Mouse (Mus musculus) intestine, embryonic 16.5 days (tissue): ENCODE results near the gene Fbn1. TPM values are rescaled to one million over a fixed set of nuclear protein-coding genes. Genes with fewer than 3 reads are reported as not detected.

Experiments used
- ATAC-seq: fragments of 200-750 bp; cut with Nextera tagmentation; 2 replicates; pipeline ENCODE4 v1.8.0; 2017; ENCODE audit warnings: moderate TSS enrichment, moderate library complexity
- H3K27ac ChIP-seq: fragments of 300-500 bp; sonication (generic); 2 replicates; pipeline ENCODE4 v1.5.1; 2014; ENCODE audit warnings: mild to moderate bottlenecking, low read length
- H3K27me3 ChIP-seq: fragments of 300-500 bp; sonication (generic); replicated peaks from 2 replicates; pipeline ENCODE4 v1.6.1; 2014; ENCODE audit warnings: low read length, control low read depth, mixed read lengths; ENCODE audit not compliant: control insufficient read depth, insufficient read depth
- H3K36me3 ChIP-seq: fragments of 300-500 bp; sonication (generic); 2 replicates; pipeline ENCODE4 v1.6.1; 2014; ENCODE audit warnings: low read length, control low read depth; ENCODE audit not compliant: control insufficient read depth, insufficient read depth
- H3K4me1 ChIP-seq: fragments of 300-500 bp; sonication (generic); 2 replicates; pipeline ENCODE4 v1.6.1; 2014; ENCODE audit warnings: low read length, control low read depth, mixed read lengths; ENCODE audit not compliant: control insufficient read depth, insufficient read depth
- H3K4me2 ChIP-seq: fragments of 300-500 bp; sonication (generic); 2 replicates; pipeline ENCODE4 v1.6.1; 2014; ENCODE audit warnings: low read depth, low read length, control low read depth
- H3K4me3 ChIP-seq: fragments of 300-500 bp; sonication (generic); 2 replicates; pipeline ENCODE4 v1.5.1; 2014; ENCODE audit warnings: mild to moderate bottlenecking, low read length
- H3K9ac ChIP-seq: fragments of 300-500 bp; sonication (generic); 2 replicates; pipeline ENCODE4 v1.6.1; 2014; ENCODE audit warnings: low read depth, low read length
- H3K9me3 ChIP-seq: fragments of 300-500 bp; sonication (generic); 2 replicates; pipeline ENCODE4 v1.6.1; 2016; ENCODE audit warnings: low read length, control low read depth; ENCODE audit not compliant: control insufficient read depth
- WGBS: fragments of 180-500 bp; shearing (Covaris S2); extraction: QIAGEN DNeasy Blood & Tissue Kit; methylation state at CpG from one replicate; pipeline ENCODE4 v1.1.7; 2014; 5-methylcytosine and 5-hydroxymethylcytosine counted together
- polyA plus RNA-seq: library from polyadenylated mRNA; unstranded; fragments of >200 nt; fragmentation: Nextera tagmentation; extraction: Ambion mirVana; gene quantifications from 2 replicates; pipeline ENCODE4 v1.2.1, GENCODE M21; 2015

Fbn1 gene
- polyA plus RNA-seq, 1 experiment from 2014 or later, result 12.6 TPM

DNA sequence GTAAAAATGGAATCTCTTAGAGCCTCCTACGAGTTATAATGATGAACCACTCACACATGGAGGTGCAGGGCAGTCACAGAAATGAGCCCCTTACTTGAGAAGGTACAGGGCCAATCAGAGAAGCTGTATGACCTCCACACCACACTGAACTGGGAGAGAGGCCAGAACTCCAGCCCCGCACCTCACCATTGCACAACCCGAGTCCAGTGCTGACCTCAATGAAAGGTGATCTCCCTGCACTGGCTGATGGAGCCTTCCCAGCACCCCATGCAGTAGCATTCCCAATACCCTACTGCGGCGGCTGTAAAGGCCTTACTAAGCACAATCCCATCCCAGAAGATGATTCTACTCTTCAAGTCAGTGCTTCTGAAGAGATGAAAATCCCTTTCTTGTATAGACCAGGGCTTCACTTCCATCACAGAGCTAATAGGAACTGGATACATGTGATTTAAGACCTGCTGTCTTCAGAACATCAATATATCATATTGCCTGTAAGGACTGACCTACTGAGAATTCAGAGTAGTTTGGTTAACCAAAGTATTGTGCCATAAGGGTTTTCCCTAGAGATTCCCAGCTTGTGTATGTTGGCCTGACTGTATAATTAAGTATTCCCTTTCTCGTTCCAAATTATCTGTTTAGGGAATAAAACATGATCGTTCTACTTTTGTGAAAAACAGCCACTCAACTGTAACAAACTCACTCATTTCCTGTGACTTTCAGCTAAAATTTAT lies 182.5 kb downstream of the Fbn1 start:
- Histone ChIP-seq H3K9ac (no peak overlapping the region), H3K27ac (no peak overlapping the region), H3K27me3 (no peaks in the 10 kb centered on the region), H3K4me1 (no peaks in the 10 kb centered on the region), H3K4me3 (no peak overlapping the region), H3K9me3 (no peaks in the 10 kb centered on the region), H3K36me3 (no peaks in the 10 kb centered on the region), H3K4me2 (no peak overlapping the region)
- no peak for ATAC-seq
- 69% methylated on average over 7 of the region's 7 CpGs for WGBS

DNA sequence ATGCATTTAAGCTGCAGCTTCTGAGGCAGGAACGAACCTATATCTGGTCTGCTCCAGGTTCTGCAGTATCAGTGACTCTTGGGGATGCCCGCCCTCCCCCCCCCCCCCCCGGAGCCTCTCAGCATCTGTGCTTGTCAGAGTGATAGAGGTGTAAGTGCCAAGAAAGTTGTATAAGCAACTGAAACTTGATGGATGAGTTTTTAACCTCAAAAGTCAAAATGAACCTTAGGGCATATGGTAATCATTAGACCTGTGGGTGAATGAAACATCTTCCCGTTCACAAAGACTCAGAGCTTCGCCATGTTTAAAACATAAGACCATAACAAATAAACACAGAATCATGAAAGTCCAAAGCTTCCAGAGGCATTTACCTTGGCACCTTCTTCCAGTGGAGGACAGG lies 183.3 kb downstream of the Fbn1 start:
- 61% methylated on average over 5 of the region's 5 CpGs for WGBS

DNA sequence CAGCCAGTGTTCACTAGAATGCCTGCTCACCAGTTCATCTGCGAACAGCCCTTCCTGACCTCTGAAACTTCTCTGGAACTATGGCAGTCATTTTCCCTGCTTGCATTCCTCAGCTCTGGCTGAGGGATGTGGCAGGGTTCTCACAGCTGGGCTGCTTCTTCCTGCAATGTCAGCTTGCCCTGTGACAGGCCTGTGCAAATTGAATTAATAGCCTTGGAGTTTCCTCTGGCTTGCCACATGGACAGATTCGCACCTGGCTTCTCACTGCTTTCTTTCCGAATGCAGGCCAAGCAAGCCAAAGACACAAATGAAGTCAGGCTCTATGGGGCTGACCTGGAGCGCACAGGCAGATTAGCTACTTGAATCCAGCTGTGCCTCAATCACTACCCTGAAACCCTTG lies 184.4 kb downstream of the Fbn1 start:
- no peaks in the 10 kb centered on the region for H3K4me1 ChIP-seq
- no peak for ATAC-seq
- no peaks in the 10 kb centered on the region for H3K9me3 ChIP-seq

More for the DNA sequence above, 183.3 kb downstream of the Fbn1 start:
- H3K36me3 ChIP-seq, result no peaks in the 10 kb centered on the region
- no peak overlapping the region for H3K4me3 ChIP-seq
- H3K4me2 ChIP-seq, result no peak overlapping the region
- H3K27me3 ChIP-seq, result no peaks in the 10 kb centered on the region
- ATAC-seq, result no peak
- H3K9ac ChIP-seq, result no peak overlapping the region
- H3K9me3 ChIP-seq, result no peaks in the 10 kb centered on the region
- no peaks in the 10 kb centered on the region for H3K4me1 ChIP-seq
- H3K27ac ChIP-seq, result no peak overlapping the region

DNA sequence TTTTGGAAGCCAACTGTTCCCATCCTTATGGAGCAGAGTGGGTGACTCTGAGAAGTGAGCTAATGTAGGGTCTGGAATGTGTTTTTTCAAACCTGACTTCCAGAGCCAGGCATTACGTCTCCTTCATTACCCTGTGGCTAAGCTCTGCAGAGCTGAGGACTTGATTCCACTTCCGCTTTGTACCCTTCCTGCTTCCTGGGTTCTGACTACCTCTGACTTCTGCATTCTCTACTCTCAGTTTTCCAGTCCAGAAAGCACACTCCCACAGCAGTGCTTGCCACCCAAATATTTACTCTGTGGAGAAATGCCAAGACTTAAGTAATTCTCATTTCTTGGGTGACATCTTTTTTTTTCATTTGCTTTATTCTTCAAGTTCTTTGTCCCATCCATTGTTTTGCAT lies 185.2 kb downstream of the Fbn1 start:
- H3K27me3 ChIP-seq, result no peaks in the 10 kb centered on the region
- no peak overlapping the region for H3K9ac ChIP-seq
- no peaks in the 10 kb centered on the region for H3K9me3 ChIP-seq
- H3K27ac ChIP-seq, result no peak overlapping the region
- no peaks in the 10 kb centered on the region for H3K36me3 ChIP-seq
- no peak overlapping the region for H3K4me3 ChIP-seq
- no peaks in the 10 kb centered on the region for H3K4me1 ChIP-seq
- no peak overlapping the region for H3K4me2 ChIP-seq
- 68% methylated on average over 2 of the region's 2 CpGs for WGBS
- no peak for ATAC-seq

More for the DNA sequence above, 184.4 kb downstream of the Fbn1 start:
- Histone ChIP-seq H3K27me3 (no peaks in the 10 kb centered on the region), H3K36me3 (no peaks in the 10 kb centered on the region), H3K9ac (no peak overlapping the region), H3K27ac (0 out of 2 replicates have a peak overlapping the region, but pooled peaks have one; percentile 1), H3K4me2 (no peak overlapping the region), H3K4me3 (no peak overlapping the region)
- WGBS, result 43% methylated on average over 4 of the region's 4 CpGs

DNA sequence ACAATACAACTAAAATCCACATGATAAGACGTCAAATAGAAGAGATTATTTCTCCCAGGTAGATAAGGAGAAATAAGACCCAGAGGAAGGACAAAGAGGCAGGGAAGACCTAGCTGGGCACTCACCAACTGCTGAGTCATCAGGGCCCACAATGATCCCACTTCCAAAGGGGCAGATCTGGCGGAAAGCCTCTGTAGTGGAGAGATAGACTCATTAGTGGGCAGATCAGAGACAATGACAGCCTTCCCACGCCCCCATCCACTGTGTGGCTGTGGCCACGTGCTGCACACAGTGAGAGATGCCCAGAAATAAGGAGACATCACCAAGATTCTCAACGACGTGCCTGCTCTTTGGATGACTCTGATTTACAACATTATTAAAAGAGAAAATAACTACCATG lies 186.7 kb downstream of the Fbn1 start:
- H3K27ac ChIP-seq, result no peak overlapping the region
- H3K4me3 ChIP-seq, result no peak overlapping the region
- H3K4me1 ChIP-seq, result no peaks in the 10 kb centered on the region
- H3K9me3 ChIP-seq, result no peaks in the 10 kb centered on the region
- WGBS, result 83% methylated on average over 6 of the region's 6 CpGs
- H3K27me3 ChIP-seq, result no peaks in the 10 kb centered on the region
- H3K36me3 ChIP-seq, result no peaks in the 10 kb centered on the region; the same call in 1 of the 2 replicates
- H3K9ac ChIP-seq, result no peak overlapping the region
- no peak for ATAC-seq
- H3K4me2 ChIP-seq, result no peak overlapping the region

DNA sequence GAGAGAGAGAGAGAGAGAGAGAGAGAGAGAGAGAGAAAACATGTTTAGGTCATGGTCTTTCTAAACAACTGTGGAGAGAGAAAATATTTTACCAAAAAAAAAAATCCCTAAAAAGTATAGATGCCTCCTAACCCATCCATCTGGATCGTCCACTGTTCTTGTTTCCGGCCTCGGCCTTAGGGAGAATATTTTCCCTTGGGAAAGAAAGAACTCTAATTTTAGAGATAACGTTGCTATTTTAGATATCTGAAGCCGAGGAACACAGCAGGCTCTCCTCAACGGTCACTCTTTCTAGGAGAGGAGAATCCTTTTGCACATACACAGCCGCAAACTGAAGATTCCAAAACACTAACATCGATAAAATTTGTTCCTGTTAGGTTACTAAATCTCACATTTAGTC lies 188.1 kb downstream of the Fbn1 start:
- 77% methylated on average over 8 of the region's 8 CpGs for WGBS
- Histone ChIP-seq H3K27me3 (no peaks in the 10 kb centered on the region), H3K4me3 (no peak overlapping the region), H3K27ac (no peak overlapping the region), H3K4me2 (no peak overlapping the region), H3K9me3 (no peaks in the 10 kb centered on the region), H3K4me1 (no peaks in the 10 kb centered on the region), H3K9ac (no peak overlapping the region), H3K36me3 (no peaks in the 10 kb centered on the region; the same call in 1 of the 2 replicates)
- no peak for ATAC-seq

DNA sequence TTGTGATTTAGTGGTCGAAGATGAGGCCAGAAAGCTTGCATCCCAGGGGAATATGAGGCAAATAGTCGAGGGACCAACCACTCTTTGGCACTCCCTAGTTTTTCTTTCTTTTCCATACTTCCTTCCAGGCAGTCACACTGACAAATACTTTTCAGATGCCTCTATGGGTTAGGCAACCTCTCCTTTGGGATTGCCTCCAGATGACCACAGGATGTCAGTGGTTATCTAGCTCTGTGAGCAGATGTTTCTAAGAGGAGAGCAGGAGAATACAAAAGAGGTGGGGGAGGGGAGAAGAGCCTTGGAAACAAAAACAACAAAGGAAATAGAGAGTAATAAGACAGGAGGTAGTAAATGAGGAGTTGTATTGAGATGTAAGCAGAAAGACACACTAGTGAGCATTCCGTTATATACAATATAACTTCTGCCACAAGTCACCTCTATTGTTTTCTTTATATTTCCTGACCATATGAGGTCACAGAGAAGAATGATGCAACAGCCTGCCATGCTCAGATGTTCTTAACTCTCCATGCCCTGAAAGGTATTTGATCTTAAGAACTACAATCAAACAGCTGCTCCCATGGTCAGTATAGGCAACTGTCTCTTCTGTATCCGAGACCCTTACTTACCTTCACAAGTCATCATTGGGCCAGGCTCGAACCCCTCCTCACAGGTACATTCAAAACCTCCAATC lies 189.3 kb downstream of the Fbn1 start:
- Histone ChIP-seq H3K9me3 (no peaks in the 10 kb centered on the region), H3K27ac (no peak overlapping the region), H3K36me3 (no peaks in the 10 kb centered on the region; the same call in 1 of the 2 replicates), H3K9ac (no peak overlapping the region), H3K27me3 (no peaks in the 10 kb centered on the region), H3K4me1 (no peaks in the 10 kb centered on the region), H3K4me2 (no peak overlapping the region), H3K4me3 (no peak overlapping the region)
- 74% methylated on average over 5 of the region's 5 CpGs for whole genome bisulfite sequencing
- ATAC-seq, result no peak

DNA sequence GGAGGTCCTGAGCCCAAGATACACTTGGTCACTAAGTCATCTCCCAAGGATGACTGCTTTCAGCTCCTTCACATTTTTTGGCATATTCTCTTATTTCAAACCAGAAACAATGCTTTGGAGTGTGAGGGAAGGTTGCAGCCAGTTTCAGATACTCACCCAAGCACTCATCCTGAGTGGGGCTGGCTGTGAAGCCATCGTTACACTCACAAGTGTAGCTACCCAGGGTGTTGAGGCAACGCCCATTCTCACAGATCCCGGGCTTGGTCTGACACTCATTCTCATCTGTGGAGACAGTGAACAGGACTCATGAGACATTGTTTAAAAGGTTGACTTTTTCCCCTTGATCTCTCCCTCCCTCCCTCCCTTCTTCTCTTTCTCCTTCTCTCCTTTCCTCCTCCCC lies 192.6 kb downstream of the Fbn1 start:
- H3K36me3 ChIP-seq, result no peaks in the 10 kb centered on the region; the same call in 1 of the 2 replicates

DNA sequence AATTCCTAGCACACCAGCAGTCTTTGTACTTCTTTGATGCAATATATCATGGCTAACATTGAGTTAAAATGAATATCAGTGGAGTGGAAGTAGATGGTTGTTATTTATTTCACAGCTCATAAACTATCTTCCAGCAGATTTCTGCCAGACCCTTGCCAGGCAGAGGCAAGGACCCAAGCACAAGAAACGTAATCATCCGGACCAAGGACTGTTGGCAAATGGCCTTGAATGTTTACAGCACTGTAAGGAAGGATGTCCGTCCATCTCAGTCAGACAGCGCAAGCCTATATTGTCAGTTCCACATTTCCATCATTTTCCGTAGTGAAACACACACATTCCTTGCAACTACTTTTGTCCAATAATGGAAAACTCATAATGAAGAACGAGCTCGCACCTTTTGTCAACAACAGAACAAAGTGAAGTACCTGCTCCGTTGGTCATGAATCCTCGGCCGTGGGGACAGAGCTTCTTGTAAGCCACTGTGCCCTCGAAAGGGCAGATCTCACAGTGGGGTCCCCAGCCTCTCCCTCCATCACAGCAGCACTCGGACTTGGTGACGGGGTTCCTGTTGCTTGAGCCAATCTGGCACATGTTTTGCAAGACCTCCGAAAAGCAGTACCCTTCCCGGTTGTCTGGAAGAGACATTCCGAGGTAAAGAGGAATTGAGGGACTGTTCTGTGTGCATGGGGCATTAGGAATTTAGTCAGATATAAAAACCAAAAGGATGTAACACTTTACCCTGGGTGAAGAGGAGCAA lies 193.4 kb downstream of the Fbn1 start:
- no peaks in the 10 kb centered on the region for H3K4me1 ChIP-seq
- no peak for ATAC-seq
- H3K4me2 ChIP-seq, result no peak overlapping the region
- no peaks in the 10 kb centered on the region for H3K27me3 ChIP-seq
- no peak overlapping the region for H3K9ac ChIP-seq
- H3K36me3 ChIP-seq, result peaks cover 5% of the 10 kb centered on the region; the same call in 1 of the 2 replicates
- no peaks in the 10 kb centered on the region for H3K9me3 ChIP-seq
- WGBS, result 84% methylated on average over 16 of the region's 16 CpGs
- no peak overlapping the region for H3K27ac ChIP-seq
- no peak overlapping the region for H3K4me3 ChIP-seq

More for the DNA sequence above, 192.6 kb downstream of the Fbn1 start:
- H3K9me3 ChIP-seq, result no peaks in the 10 kb centered on the region
- H3K4me2 ChIP-seq, result no peak overlapping the region
- no peaks in the 10 kb centered on the region for H3K4me1 ChIP-seq
- H3K27ac ChIP-seq, result no peak overlapping the region
- no peak overlapping the region for H3K9ac ChIP-seq
- ATAC-seq, result no peak
- H3K27me3 ChIP-seq, result no peaks in the 10 kb centered on the region
- 78% methylated on average over 3 of the region's 3 CpGs for WGBS
- no peak overlapping the region for H3K4me3 ChIP-seq
